Mouse (Mus musculus): Measurements from ENCODE around the gene Aar2. TPM values are rescaled to one million over a fixed set of nuclear protein-coding genes. Genes with fewer than 3 reads are reported as not detected.
A peak's percentile ranks its signal among the peaks of the same experiment; 100 is the strongest.

Aar2 gene
- total RNA-seq, 2 experiments from 2014 or later = 33.7 to 40.0 TPM

GRCm38 (mm10) chr2:156613541-156614257 is 66.3 kb downstream of the Aar2 start, which contains the start of gene Dlgap4:
Gene Dlgap4, plus strand, starts transcription at chr2:156613705.
- intact Hi-C loops (cut with DNase I) = loop anchor here (1.0 to 5.0 kb wide), 3 partner anchors 28 to 91 kb away; no protein-coding TSS in a partner anchor
- peak; percentile 20 to 55 for DNase-seq (ENCODE audit: low spot score in 2 of 2)

GRCm38 (mm10) chr2:156614258-156614556 is 66.8 kb downstream of the Aar2 start:
- intact Hi-C loops (cut with DNase I) = loop anchor here (5.0 kb wide), 1 partner anchor 58 kb away; no protein-coding TSS in a partner anchor
- peak; percentile 21 to 36 for DNase-seq (ENCODE audit: low spot score in 2 of 2)

DNA sequence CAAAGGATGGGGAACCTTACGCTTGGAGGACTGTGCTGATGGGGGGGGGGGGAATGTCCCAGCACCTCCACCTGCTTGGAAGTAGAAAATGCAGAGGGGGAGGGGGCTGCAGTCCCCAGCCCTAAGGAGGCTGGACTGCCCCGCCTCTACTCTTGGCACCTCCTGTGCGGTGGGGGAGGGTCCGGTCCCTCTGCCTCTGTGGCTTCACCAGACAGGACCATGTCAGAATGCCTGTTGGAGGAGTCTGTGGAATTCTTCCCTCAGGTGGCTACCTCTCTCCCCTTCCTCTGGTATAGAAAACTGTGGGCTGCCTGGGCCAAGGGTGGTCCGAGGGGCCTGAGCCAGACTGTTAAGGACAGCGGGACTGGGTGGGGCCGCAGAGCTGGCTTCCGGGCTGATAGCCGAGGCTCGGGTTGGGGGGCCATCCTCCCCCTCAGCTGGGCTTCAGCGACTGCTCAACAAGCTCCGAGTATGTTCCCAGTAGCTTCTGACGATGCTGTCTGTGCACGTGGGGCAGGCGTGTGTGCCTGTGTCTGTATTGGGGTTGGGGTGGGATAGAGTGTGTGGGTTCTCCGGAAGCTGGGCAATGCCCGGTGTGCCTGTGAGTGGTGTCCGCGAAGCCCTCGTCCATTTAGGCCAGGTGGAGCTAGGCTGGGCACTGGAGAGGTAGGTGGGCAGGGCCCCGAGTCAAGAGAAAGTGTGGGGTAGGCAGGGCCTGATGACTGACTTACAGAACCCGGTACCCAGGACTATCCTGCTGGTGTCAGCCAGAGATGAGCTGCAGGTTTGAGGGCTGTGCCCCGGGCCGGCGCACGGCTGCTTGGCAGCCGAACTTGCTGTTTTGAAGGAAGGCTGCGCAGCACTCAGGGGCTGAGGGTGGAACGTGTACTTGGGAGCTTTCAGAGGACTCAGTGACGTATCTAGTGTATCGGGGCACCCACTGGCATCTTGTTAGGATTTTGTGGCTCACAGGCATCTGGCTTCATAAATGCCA is 67.6 kb downstream of the Aar2 start:
- DNase-seq (ENCODE audit: low spot score in 2 of 2) = peak; percentile 38 to 54
- intact Hi-C loops (cut with DNase I) = loop anchor here (5.0 kb wide), 2 partner anchors 57 to 68 kb away; partner anchors contain the start of gene Aar2

DNA sequence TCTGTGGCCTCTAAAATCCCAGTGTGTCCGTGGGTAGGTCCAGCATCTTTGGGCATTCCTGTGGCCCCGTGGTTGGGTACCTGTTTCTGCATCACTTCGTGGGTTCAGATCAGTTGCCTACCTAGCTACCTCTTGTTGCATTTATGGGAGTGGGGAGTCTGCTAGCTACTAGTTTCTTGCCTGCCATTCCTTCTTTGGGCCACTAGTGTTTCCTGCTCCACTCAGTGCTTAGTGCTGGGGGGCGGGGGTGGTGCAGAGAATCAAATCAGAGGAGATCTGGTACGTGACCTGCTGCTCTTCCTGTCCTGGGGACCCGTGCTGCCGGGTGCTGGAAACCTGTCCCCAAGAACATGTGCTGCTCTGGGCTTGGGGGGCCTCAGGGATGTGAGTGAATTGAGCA is 69.1 kb downstream of the Aar2 start:
- DNase-seq (ENCODE audit: low spot score in 2 of 2) = no peak
- intact Hi-C loops (cut with DNase I) = loop anchor here (5.0 kb wide), 1 partner anchor 69 kb away; the partner anchor contains the start of gene Aar2

DNA sequence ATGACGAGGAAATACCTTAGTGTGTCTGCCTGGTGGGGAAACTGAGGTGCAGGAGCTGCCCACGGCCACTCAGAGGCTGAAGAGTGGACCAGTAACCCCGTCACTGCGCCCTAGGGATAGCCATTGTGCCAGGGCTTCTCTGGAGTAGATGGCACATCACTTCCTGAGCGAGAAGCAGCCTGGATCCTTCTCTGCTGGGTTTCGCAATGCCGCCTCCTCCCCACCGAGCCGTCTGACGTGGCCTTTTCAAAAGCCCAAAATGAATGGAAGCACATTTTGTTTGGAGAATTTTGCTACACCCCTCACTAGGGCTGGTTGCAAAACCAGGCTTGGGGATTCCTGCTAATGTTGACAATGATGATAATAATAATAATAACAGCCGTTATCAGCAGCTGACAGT is 70.2 kb downstream of the Aar2 start:
- intact Hi-C loops (cut with DNase I) = loop anchor here (5.0 kb wide), 1 partner anchor 70 kb away; the partner anchor contains the start of gene Aar2
- DNase-seq (ENCODE audit: low spot score in 2 of 2) = peak; percentile 58 to 84

Other genes with a start within 250 kb of the Aar2 start
- gene Cnbd2, start 235.3 kb upstream of the Aar2 start, total RNA-seq (2021) = 1 to 10 TPM; 5.4 to 5.5 TPM
- gene Scand1, start 234.9 kb upstream of the Aar2 start, total RNA-seq (2021) = 10 to 100 TPM; 86.0 to 89.2 TPM
- gene Epb41l1, start 126.7 kb upstream of the Aar2 start, total RNA-seq (2021) = 100 to 1,000 TPM; 349 to 370 TPM
- 100 to 1,000 TPM; 223 to 241 TPM for gene Dlgap4, start 66.1 kb downstream of the Aar2 start, total RNA-seq (2021)
- 10 to 100 TPM; 14.7 to 16.1 TPM for gene Myl9, start 227.8 kb downstream of the Aar2 start, total RNA-seq (2021)